Mouse (Mus musculus): ENCODE data around the gene Plekho1. TPM values are rescaled to one million over a fixed set of nuclear protein-coding genes. Genes with fewer than 3 reads are reported as not detected.

Gene Plekho1
- polyA plus RNA-seq, 1 experiment from 2014 or later: 90.5 TPM

DNA sequence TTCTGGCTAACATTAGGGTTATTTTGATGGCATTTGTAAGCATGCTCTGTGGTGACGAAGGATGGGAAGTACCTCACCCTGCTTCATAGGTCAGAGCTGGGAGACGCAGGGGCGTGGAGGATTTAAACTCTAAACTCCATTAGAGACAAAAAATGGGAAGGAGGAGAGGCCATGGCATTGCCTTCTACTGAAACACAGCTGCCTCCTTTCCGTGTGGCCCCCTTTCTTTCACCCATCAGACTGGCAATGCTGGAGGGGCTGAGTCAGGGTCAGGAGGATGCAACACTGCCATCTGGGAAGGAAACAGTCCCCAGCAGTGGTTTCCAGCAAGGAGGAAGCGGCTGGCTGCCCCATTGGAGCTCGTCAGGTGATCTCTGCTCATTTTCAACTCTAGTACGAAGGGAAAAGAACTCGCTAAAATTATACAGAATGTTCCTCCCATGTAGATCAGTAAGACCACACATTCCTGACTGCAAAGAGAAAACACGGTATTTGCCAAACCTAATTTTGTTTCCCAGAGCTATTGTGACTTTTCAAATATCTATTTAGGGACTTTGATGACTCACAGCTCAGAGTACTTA, 5.2 kb upstream of the Plekho1 start:
- H3K27ac ChIP-seq (replicated peaks): no peak overlapping the region
- H3K27me3 ChIP-seq: no peaks in the 10 kb centered on the region
- H3K4me2 ChIP-seq (replicated peaks): no peak overlapping the region
- no peak overlapping the region for H3K4me3 ChIP-seq
- whole genome bisulfite sequencing: 66% methylated on average over 9 of the region's 9 CpGs
- H3K9ac ChIP-seq (replicated peaks): no peak overlapping the region
- H3K9me3 ChIP-seq: no peaks in the 10 kb centered on the region
- ATAC-seq (replicated peaks): no peak
- H3K36me3 ChIP-seq: no peaks in the 10 kb centered on the region
- peaks cover 21% of the 10 kb centered on the region for H3K4me1 ChIP-seq

DNA sequence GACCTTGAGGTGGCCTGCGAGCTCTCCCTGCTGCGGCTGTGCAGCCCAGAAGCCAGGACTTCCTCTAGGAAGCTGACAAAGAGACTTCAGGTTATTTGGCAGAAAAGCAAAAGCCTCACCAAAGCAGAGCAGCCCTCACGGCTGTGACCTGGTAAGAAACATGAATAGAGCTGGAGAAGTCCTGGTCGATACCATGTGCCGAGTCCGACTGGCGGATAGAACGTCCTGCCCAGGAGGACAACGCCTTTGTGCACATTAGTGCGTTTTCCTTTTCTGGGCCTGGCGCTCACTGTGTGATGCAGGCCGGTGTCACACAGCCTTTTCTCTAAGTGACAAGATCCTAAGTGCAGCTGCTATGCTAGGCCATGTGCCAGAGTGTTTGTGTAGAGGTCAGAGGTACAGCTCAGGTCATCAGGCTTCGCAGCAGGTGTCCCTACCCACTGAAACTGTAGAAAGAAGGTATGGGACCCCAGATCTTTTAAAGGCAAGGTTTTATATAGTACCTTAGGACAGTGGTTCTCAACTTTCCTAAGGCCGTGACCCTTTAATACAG, 4.4 kb upstream of the Plekho1 start:
- Histone ChIP-seq H3K36me3 (no peaks in the 10 kb centered on the region), H3K27me3 (no peaks in the 10 kb centered on the region), H3K9me3 (no peaks in the 10 kb centered on the region), H3K4me3 (no peak overlapping the region), H3K4me2 (replicated peaks) (no peak overlapping the region), H3K27ac (replicated peaks) (no peak overlapping the region), H3K4me1 (peaks cover 21% of the 10 kb centered on the region), H3K9ac (replicated peaks) (no peak overlapping the region)
- no peak for ATAC-seq (replicated peaks)
- 79% methylated on average over 14 of the region's 14 CpGs for WGBS

DNA sequence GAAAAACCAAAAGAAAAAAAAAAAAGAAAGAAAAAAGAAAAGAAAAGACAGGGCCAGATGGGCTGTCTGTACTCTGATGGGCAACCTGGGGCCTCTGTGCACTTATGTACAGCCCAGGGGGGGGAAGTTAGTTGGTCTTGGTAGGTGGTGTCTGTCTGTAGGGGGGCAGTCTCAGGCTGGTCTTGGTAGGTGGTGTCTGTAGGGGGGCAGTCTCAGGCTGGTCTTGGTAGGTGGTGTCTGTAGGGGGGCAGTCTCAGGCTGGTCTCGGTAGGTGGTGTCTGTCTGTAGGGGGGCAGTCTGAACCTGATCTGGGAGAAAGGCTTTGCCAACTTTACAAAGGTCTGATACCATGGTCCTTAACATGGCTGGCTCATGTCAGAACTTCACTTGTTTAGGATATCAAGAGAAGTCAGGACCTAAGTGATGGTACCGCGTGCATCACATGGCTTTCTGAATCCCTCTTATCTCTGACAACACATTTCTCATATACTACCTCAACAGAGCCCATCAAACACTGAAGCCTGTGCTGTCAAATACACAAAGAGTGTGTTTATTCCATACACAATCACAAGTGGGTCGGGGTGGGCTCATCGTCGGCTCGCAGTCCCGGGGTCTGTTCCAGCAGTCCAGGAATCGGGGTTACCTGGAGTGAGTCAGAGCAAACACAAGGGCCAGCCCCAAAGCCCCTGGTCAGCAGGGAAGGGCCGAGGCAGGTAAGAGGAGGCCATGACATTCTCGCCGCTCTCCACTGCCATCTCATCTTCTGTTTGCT, 3.7 kb upstream of the Plekho1 start:
- Histone ChIP-seq H3K36me3 (no peaks in the 10 kb centered on the region), H3K4me2 (replicated peaks) (no peak overlapping the region), H3K27ac (replicated peaks) (no peak overlapping the region), H3K27me3 (no peaks in the 10 kb centered on the region), H3K4me3 (no peak overlapping the region), H3K9me3 (no peaks in the 10 kb centered on the region), H3K9ac (replicated peaks) (no peak overlapping the region), H3K4me1 (peaks cover 21% of the 10 kb centered on the region)
- ATAC-seq (replicated peaks): no peak
- WGBS: 90% methylated on average over 12 of the region's 12 CpGs

DNA sequence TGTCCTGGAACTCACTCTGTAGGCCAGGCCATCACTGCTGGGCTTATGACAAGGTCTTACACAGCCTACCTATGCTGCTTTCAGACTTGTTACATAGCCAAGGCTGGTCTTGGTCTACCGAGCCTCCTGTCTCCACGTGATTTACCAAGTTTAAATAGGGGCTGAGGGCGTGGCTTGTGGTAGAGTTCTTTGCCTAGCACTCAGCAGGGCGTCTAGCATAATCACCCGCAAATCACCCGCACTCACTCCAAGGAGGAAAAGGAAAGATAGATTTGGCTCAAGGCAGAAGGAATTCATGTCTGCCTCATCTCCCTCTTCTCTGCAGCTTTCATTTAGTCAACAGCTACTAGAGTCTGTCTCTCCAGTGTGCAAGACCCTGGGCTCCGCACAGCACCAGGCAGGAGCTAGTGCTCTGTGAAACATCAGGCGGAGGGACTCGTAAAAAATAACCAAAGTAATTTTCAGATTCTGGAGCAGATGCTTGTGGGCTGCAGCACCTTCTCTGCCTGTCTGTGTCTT, 1.5 kb upstream of the Plekho1 start:
- Histone ChIP-seq H3K9me3 (no peaks in the 10 kb centered on the region), H3K27ac (replicated peaks) (0 out of 2 replicates have a peak overlapping the region, but pooled peaks have one; percentile 29)
- no peak for ATAC-seq (replicated peaks)

DNA sequence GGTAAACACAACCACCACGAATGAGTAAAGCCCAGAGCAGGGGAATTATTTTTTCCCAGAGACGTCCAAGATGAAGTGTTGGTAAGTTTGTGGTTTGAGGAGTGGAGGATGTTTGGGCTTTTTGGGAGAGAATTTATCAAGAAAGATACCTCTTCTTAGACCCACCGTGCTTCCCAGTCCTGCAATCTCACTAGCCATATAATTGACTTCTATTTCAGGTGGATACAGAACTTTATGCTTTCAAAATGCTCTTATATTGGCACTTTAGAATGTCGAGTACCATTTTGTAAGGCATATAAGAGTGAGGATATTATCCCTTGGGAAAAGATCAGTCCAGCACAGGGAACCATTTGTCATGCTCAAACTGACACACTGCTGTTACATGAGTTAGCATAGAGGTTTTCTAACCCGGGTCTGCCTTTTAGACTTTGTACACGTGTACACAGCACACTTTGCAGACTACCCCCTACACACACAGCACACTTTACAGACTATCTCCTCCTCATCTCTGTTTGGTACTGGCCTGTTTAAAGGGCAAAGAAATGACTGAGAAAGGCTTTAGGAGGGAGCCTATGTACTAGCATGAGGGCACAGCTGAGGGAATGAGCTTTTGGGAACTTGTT, 761 bp upstream of the Plekho1 start:
- peak overlapping the region; percentile 98 for H3K27ac ChIP-seq (replicated peaks)
- no peak for ATAC-seq (replicated peaks)
- peaks cover 7% of the 10 kb centered on the region for H3K36me3 ChIP-seq
- peaks cover 46% of the 10 kb centered on the region for H3K4me1 ChIP-seq
- peak overlapping the region; percentile 79 for H3K4me2 ChIP-seq (replicated peaks)
- H3K9ac ChIP-seq (replicated peaks): peak overlapping the region; percentile 97
- H3K9me3 ChIP-seq: no peaks in the 10 kb centered on the region
- peak overlapping the region; percentile 82 for H3K4me3 ChIP-seq
- no peaks in the 10 kb centered on the region for H3K27me3 ChIP-seq
- WGBS: 8% methylated on average over 6 of the region's 6 CpGs

More for the DNA sequence above, 1.5 kb upstream of the Plekho1 start:
- H3K4me2 ChIP-seq (replicated peaks): peak overlapping the region; percentile 79
- peaks cover 41% of the 10 kb centered on the region for H3K4me1 ChIP-seq
- H3K36me3 ChIP-seq: 0 out of 2 replicates have a peak, but pooled peaks cover 4% of the 10 kb centered on the region
- WGBS: 15% methylated on average over 9 of the region's 9 CpGs
- no peak overlapping the region; the same call in 1 of the 2 replicates for H3K9ac ChIP-seq (replicated peaks)
- H3K27me3 ChIP-seq: no peaks in the 10 kb centered on the region
- peak overlapping the region; percentile 82 for H3K4me3 ChIP-seq

DNA sequence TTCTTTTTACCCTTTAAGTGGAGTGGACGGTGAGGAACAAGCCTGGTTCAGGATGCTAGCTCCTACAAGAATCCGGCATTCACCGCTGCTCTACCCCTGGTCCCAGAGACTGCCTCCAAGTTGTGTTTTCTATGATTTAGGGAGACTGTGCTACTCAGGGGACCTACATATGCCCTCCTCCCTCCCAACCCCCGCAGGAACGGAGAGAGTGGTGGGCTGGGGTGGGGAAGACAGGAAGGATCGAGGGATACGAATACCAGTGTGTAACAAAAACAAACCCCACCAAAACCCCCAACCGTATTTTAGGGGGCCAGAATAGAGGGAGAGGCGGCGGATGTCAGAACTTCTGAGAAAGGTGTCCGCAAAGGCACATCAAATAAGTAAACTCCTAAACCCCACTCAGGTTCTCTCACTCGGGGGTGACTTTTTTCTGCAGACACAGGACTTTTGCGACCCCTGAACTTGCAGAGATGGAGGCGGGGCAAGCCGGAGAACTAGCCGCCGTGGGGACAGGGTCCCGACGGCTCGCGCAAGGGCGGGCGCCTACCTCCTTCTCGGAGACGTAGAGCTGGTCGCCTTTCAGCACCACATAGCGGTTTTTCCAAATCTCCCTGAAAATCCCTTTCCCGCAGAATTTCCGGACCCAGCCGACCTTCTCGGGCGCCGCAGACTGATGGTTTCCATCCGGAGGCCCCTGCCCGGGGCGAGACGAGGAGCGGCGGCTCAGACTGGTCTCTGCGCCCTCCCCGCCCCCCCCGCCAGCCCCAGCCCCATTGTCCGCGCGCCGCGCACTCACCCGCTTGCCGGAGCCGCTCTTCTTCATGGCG, 613 bp downstream of the Plekho1 start:
- Histone ChIP-seq H3K36me3 (peaks cover 20% of the 10 kb centered on the region), H3K4me2 (replicated peaks) (peak overlapping the region; percentile 79), H3K27ac (replicated peaks) (peak overlapping the region; percentile 98), H3K27me3 (no peaks in the 10 kb centered on the region), H3K9me3 (no peaks in the 10 kb centered on the region), H3K4me3 (peak overlapping the region; percentile 82), H3K4me1 (peaks cover 46% of the 10 kb centered on the region), H3K9ac (replicated peaks) (peak overlapping the region; percentile 97)
- under 1% methylated on average over 49 of the region's 51 CpGs for WGBS
- ATAC-seq (replicated peaks): peak; percentile 70

DNA sequence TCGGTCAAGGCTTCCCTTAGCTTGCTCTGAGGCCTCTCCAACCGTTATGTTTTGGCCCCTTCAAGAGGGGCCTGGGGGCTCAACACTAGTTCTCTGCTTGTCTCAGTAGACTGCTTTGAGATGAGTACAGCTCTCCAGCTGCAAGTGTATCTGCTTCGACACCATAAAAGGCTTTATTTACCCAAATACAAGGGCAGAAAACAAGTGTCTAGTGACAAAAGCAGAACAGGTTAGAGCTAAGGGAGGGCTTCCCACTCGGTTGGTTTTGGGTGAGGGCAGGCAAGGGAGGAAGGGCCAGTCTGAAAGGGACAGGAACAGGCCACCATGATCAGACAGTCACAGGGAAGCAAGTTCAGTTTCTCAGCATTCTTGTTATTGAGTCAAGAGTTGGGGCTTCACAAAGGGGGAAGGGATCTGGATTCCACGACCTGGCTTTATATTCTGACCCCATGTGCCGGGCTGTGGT, 1.4 kb downstream of the Plekho1 start:
- Histone ChIP-seq H3K9ac (replicated peaks) (peak overlapping the region; percentile 97), H3K4me2 (replicated peaks) (peak overlapping the region; percentile 79), H3K27me3 (no peaks in the 10 kb centered on the region), H3K27ac (replicated peaks) (peak overlapping the region; percentile 98), H3K36me3 (peaks cover 28% of the 10 kb centered on the region), H3K4me3 (peak overlapping the region; percentile 82), H3K9me3 (no peaks in the 10 kb centered on the region), H3K4me1 (peaks cover 46% of the 10 kb centered on the region)
- no peak for ATAC-seq (replicated peaks)
- WGBS: 3% methylated on average over 6 of the region's 6 CpGs

DNA sequence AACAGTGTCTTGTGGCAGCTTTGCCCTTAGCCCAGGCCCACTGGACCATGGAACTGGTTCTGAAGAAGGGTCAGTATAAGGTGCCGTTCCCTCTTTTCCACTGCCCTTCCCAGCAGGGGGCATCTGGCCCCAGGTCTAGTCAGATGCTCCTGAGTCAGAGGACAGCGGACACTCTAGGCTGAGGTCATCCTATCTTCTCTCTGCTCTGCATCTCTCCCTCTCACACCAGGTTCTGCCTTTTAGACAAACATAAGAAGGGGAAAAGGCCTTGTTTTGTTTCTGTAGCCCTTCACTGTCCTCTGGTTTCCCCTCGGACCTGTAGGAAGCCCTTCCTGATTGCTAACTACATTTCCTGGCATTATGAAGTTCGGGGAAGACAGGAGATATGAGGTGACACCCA, 1.9 kb downstream of the Plekho1 start:
- peak overlapping the region; percentile 98 for H3K27ac ChIP-seq (replicated peaks)
- H3K36me3 ChIP-seq: peaks cover 33% of the 10 kb centered on the region
- no peaks in the 10 kb centered on the region for H3K27me3 ChIP-seq
- H3K4me2 ChIP-seq (replicated peaks): peak overlapping the region; percentile 79
- no peak for ATAC-seq (replicated peaks)
- H3K9ac ChIP-seq (replicated peaks): peak overlapping the region; percentile 97
- WGBS: 21% methylated on average over 4 of the region's 4 CpGs
- H3K9me3 ChIP-seq: no peaks in the 10 kb centered on the region
- peak overlapping the region; percentile 82 for H3K4me3 ChIP-seq
- H3K4me1 ChIP-seq: peaks cover 51% of the 10 kb centered on the region

DNA sequence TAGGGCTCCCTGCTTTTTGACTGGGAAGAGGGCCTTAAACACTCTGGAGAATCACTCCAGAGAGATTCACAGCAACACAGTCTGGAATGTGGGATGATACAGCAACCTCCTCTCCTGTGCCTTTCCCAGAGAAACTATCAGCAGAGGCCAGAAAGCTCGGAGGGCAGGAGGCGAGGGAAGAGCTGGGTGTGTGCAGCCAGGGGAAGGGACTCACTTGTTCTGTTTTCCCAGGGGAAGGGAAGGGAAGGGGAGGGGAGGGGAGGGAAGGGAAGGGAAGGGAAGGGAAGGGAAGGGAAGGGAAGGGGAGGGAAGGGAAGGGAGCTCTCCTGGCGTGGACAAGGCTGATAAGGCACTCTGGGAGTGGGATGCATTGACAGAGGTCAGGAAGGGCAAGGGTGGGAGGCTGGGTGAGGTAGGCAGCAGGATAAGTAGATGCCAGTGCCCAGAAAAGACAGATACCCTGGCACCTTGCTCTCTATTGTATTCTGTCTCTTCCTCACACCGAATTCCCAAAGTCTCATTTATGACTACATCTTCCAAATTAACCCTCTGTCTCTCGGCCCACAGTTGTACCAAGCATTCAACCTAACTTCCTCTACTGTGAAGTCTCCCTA, 2.7 kb downstream of the Plekho1 start:
- peak overlapping the region; percentile 97 for H3K9ac ChIP-seq (replicated peaks)
- peaks cover 49% of the 10 kb centered on the region for H3K4me1 ChIP-seq
- H3K27ac ChIP-seq (replicated peaks): peak overlapping the region; percentile 98
- H3K4me3 ChIP-seq: peak overlapping the region; percentile 82
- H3K27me3 ChIP-seq: no peaks in the 10 kb centered on the region
- peaks cover 41% of the 10 kb centered on the region for H3K36me3 ChIP-seq
- H3K4me2 ChIP-seq (replicated peaks): peak overlapping the region; percentile 79
- 29% methylated on average over 5 of the region's 5 CpGs for WGBS
- H3K9me3 ChIP-seq: no peaks in the 10 kb centered on the region
- no peak for ATAC-seq (replicated peaks)

DNA sequence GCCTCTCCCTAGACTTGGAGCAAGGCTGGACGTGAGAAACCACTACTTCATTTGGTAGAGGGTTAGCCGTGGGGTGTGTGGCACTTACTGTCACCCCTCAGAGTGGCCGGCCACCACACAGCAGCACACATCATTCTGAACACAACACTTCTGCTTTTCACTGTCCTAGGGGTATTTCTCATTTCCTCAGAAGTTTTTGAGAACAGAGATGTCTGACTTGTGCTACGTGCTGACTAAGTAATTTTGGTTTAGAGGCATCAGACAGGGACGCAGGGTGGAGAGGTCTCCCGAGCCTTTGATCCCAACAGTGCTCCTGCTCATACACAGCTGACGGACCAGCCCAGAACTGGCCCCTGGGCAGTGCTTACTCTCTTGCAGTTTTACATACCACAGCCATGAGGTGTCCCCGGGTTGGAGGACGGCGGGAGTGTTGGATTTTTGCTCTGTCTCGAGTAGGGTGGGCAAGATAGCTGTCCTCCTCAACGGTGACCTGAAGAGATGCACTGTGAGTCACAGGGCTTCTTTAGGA, 5.3 kb downstream of the Plekho1 start:
- Histone ChIP-seq H3K4me1 (peaks cover 47% of the 10 kb centered on the region), H3K27ac (replicated peaks) (no peak overlapping the region), H3K4me3 (no peak overlapping the region), H3K9me3 (no peaks in the 10 kb centered on the region), H3K36me3 (peaks cover 41% of the 10 kb centered on the region), H3K27me3 (no peaks in the 10 kb centered on the region), H3K4me2 (replicated peaks) (no peak overlapping the region), H3K9ac (replicated peaks) (no peak overlapping the region)
- ATAC-seq (replicated peaks): no peak
- WGBS: 89% methylated on average over 12 of the region's 12 CpGs

DNA sequence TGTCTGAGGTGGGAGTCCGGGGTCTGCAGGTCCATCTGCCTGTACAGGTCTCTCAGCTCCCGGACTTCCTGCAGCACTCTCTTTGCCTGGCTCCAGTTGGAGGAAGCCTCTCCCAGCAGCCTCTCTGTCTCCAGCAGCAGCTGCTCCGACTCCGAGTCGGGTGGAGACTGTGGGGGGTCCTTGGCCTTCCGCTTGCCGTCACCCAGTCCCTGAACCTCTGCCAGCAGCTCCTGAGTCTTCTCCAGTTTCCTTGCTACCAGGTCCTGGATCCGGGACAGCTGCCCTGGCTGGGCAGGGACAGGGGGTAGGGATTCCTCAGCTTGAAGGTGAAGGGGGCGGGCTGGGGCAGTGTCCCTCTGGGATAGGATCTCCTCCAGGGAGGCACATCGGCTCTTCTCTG, 6.8 kb downstream of the Plekho1 start:
- Histone ChIP-seq H3K4me2 (replicated peaks) (no peak overlapping the region), H3K4me1 (peaks cover 52% of the 10 kb centered on the region), H3K27me3 (no peaks in the 10 kb centered on the region), H3K9ac (replicated peaks) (no peak overlapping the region), H3K4me3 (no peak overlapping the region), H3K9me3 (no peaks in the 10 kb centered on the region), H3K27ac (replicated peaks) (no peak overlapping the region), H3K36me3 (peaks cover 41% of the 10 kb centered on the region)
- ATAC-seq (replicated peaks): no peak
- 55% methylated on average over 10 of the region's 10 CpGs for WGBS
